Mouse (Mus musculus): ENCODE results near the gene Mmab. TPM values are rescaled to one million over a fixed set of nuclear protein-coding genes. Genes with fewer than 3 reads are reported as not detected.
A peak's percentile ranks its signal among the peaks of the same experiment; 100 is the strongest.

Mmab gene
- polyA plus RNA-seq (2016; fragmentation: Nextera tagmentation; extraction: Ambion mirVana), result 38.1 and 38.5 TPM in 2 replicates

DNA sequence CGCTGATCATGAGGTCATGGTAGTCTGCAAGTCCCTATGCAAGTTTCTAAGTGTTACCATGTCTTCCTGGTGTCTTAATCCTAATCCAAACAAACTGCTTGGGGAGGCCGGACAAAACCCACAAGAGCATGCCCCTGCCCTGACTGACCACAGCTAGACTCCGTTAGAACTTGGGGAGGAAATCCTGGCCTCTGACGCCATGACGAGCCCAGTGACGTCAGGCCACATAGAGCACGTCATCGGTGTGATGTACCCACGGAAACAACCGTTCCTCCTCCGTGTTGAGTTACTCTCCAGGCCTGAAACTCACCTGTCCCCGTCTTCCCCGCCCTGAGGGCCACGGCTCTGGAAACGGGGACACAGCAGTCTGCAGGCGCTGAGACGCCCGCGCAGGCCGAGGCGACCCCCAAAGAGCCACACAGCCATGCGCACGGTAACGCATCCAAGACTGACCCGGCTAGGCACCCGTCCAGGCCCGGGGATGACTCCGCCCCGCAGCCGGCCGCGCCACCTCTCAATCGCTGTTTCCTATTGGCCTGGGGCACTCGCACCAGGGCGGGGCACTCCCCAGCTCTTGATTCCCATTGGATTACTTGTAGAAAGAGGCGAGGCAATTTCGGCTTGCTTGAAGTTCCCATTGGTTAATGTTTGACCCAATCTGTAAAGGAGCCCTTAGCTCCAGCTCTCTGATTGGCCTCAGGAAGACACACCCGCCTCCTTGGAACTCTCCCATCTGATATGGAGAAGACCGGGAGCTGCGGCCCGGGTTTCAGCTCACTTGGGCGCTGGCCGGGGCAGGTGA, at the start of gene Mmab, which contains the start of gene Mvk:
Mmab (minus strand) TSS at position 495 of the 802 bp plus-strand sequence.
Mvk (plus strand) TSS at position 704 of the 802 bp plus-strand sequence.
- Histone ChIP-seq H3K9ac (peak within 1 kb of the TSS; percentile 70), H3K9me3 (no peaks in the 10 kb centered on the region), H3K4me3 (peak within 1 kb of the TSS; percentile 80), H3K27me3 (no peaks in the 10 kb centered on the region), H3K4me1 (peaks cover 11% of the 10 kb centered on the region), H3K36me3 (peaks cover 24% of the 10 kb centered on the region), H3K27ac (peak within 1 kb of the TSS; percentile 67; the same call in 1 of the 2 replicates), H3K4me2 (replicated peaks) (peak within 1 kb of the TSS; percentile 72)
- WGBS, result 2% methylated on average over 43 of the region's 43 CpGs
- peak; percentile 96 for ATAC-seq (ENCODE audit: insufficient number of reproducible peaks, insufficient read depth, low FRiP score, low TSS enrichment)

DNA sequence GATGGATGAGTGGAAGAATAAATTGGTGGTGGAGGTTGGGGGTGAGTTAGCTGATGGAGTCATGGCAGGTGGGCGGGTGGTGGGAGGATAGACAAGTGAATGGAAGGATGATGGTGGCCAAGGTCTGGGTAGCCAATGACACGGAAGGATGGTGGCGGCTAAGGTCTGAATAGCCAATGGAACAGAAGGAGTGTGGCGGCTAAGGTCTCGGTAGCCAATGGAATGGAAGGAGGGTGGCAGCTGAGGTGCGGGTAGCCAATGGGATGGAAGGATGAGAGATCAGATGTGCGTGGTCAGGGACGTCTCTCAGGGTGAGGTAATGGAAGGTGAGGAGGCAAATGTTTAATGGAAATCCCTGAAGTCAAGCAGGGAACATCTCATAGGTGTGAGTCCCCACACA, 46.4 kb upstream of the Mmab start:
- no peak for ATAC-seq (ENCODE audit: insufficient number of reproducible peaks, insufficient read depth, low FRiP score, low TSS enrichment)
- H3K27me3 ChIP-seq, result no peaks in the 10 kb centered on the region
- H3K4me2 ChIP-seq (replicated peaks), result no peak overlapping the region
- WGBS, result 95% methylated on average over 8 of the region's 8 CpGs
- H3K36me3 ChIP-seq, result no peaks in the 10 kb centered on the region
- no peaks in the 10 kb centered on the region for H3K9me3 ChIP-seq
- H3K27ac ChIP-seq, result no peak overlapping the region
- no peak overlapping the region for H3K9ac ChIP-seq
- no peaks in the 10 kb centered on the region for H3K4me1 ChIP-seq
- H3K4me3 ChIP-seq, result no peak overlapping the region

- H3K9me3 ChIP-seq, result no peaks in the 10 kb centered on the region
- ATAC-seq (ENCODE audit: insufficient number of reproducible peaks, insufficient read depth, low FRiP score, low TSS enrichment), result no peak
- no peaks in the 10 kb centered on the region for H3K27me3 ChIP-seq
- no peak overlapping the region for H3K27ac ChIP-seq
- H3K36me3 ChIP-seq, result no peaks in the 10 kb centered on the region
- H3K4me2 ChIP-seq (replicated peaks), result no peak overlapping the region
- no peak overlapping the region for H3K9ac ChIP-seq
- WGBS, result 79% methylated on average over 6 of the region's 6 CpGs
- H3K4me3 ChIP-seq, result no peak overlapping the region
- no peaks in the 10 kb centered on the region for H3K4me1 ChIP-seq
These were observed 45.7 kb upstream of the Mmab start for GRCm38 (mm10) chr5:114489570-114489969.

DNA sequence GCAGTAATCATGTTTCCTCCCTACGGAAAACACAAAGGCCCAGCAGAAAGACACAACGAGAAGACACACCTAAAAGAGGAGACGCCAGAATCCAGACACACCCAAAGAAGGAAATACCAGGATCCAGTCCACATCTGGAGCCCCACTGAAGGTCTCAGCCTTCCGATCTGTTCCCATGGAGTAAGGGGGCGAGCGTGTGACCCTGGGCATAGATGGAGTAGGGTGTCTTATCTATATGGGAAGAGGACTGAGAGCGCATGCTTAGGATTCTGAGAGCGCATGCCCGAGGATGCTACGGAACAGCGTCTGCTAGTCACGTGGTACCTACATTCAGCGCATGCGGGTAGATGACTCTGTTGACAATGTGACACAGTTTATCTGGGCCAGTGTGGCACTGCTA, 41.8 kb upstream of the Mmab start:
- no peak for ATAC-seq (ENCODE audit: insufficient number of reproducible peaks, insufficient read depth, low FRiP score, low TSS enrichment)
- 88% methylated on average over 14 of the region's 14 CpGs for WGBS

GRCm38 (mm10) chr5:114482587-114483011, 38.7 kb upstream of the Mmab start:
- Histone ChIP-seq H3K9ac (no peak overlapping the region), H3K27ac (no peak overlapping the region), H3K4me2 (replicated peaks) (no peak overlapping the region), H3K4me1 (peaks cover 6% of the 10 kb centered on the region; the same call in 1 of the 2 replicates), H3K36me3 (no peaks in the 10 kb centered on the region), H3K9me3 (no peaks in the 10 kb centered on the region), H3K27me3 (no peaks in the 10 kb centered on the region), H3K4me3 (no peak overlapping the region)
- ATAC-seq (ENCODE audit: insufficient number of reproducible peaks, insufficient read depth, low FRiP score, low TSS enrichment), result 0 out of 2 replicates have a peak, but pooled peaks have one; percentile 56
- 22% methylated on average over 14 of the region's 14 CpGs for WGBS

More for the DNA sequence above, 41.8 kb upstream of the Mmab start:
- H3K4me2 ChIP-seq (replicated peaks), result no peak overlapping the region
- no peaks in the 10 kb centered on the region for H3K9me3 ChIP-seq
- peaks cover 6% of the 10 kb centered on the region; the same call in 1 of the 2 replicates for H3K4me1 ChIP-seq
- no peak overlapping the region for H3K9ac ChIP-seq
- no peak overlapping the region for H3K4me3 ChIP-seq
- no peak overlapping the region for H3K27ac ChIP-seq
- no peaks in the 10 kb centered on the region for H3K36me3 ChIP-seq
- H3K27me3 ChIP-seq, result no peaks in the 10 kb centered on the region

- ATAC-seq (ENCODE audit: insufficient number of reproducible peaks, insufficient read depth, low FRiP score, low TSS enrichment), result no peak
- WGBS, result 76% methylated on average over 12 of the region's 12 CpGs
- no peaks in the 10 kb centered on the region for H3K27me3 ChIP-seq
- no peak overlapping the region for H3K4me3 ChIP-seq
- no peaks in the 10 kb centered on the region for H3K36me3 ChIP-seq
- peaks cover 9% of the 10 kb centered on the region; the same call in 1 of the 2 replicates for H3K4me1 ChIP-seq
- H3K27ac ChIP-seq, result no peak overlapping the region
- H3K4me2 ChIP-seq (replicated peaks), result no peak overlapping the region
- no peak overlapping the region for H3K9ac ChIP-seq
- H3K9me3 ChIP-seq, result no peaks in the 10 kb centered on the region
These were observed 34.4 kb upstream of the Mmab start for GRCm38 (mm10) chr5:114478267-114478666.

GRCm38 (mm10) chr5:114474741-114475491, 31.1 kb upstream of the Mmab start:
- H3K9me3 ChIP-seq, result peaks cover 5% of the 10 kb centered on the region; the same call in 1 of the 2 replicates
- H3K36me3 ChIP-seq, result no peaks in the 10 kb centered on the region
- no peak for ATAC-seq (ENCODE audit: insufficient number of reproducible peaks, insufficient read depth, low FRiP score, low TSS enrichment)
- H3K27me3 ChIP-seq, result no peaks in the 10 kb centered on the region
- no peak overlapping the region for H3K4me2 ChIP-seq (replicated peaks)
- 43% methylated on average over 35 of the region's 35 CpGs for WGBS
- no peak overlapping the region for H3K9ac ChIP-seq
- 0 out of 2 replicates have a peak, but pooled peaks cover 3% of the 10 kb centered on the region for H3K4me1 ChIP-seq
- H3K4me3 ChIP-seq, result no peak overlapping the region
- H3K27ac ChIP-seq, result no peak overlapping the region

DNA sequence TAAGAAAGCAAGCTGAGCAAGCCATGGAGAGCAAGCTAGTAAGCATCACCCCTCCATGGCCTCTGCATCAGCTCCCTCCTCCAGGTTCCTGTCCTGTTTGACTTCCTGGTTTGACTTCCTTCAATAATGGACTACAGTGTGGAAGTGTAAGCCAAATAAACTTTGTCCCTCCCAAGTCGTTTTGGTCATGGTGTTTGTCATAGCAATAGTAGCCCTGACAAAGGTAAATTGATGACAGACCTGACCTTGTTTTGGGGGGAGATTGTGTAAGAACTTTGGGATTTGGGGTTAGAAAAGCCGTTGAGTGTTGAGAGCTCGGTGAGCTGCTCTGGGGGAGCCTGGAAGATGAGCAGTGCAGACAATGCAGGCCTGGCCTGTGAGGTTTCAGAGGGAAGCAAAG, 26.5 kb upstream of the Mmab start:
- no peak overlapping the region for H3K9ac ChIP-seq
- H3K36me3 ChIP-seq, result no peaks in the 10 kb centered on the region
- no peak overlapping the region for H3K4me3 ChIP-seq
- WGBS, result 68% methylated on average over 3 of the region's 3 CpGs
- no peaks in the 10 kb centered on the region for H3K27me3 ChIP-seq
- ATAC-seq (ENCODE audit: insufficient number of reproducible peaks, insufficient read depth, low FRiP score, low TSS enrichment), result no peak
- peaks cover 29% of the 10 kb centered on the region for H3K4me1 ChIP-seq
- H3K9me3 ChIP-seq, result peaks cover 5% of the 10 kb centered on the region; the same call in 1 of the 2 replicates
- no peak overlapping the region for H3K27ac ChIP-seq
- H3K4me2 ChIP-seq (replicated peaks), result no peak overlapping the region

GRCm38 (mm10) chr5:114468007-114468406, 24.1 kb upstream of the Mmab start:
- 60% methylated on average over 4 of the region's 4 CpGs for WGBS
- H3K9ac ChIP-seq, result peak overlapping the region; percentile 38; the same call in 1 of the 2 replicates
- ATAC-seq (ENCODE audit: insufficient number of reproducible peaks, insufficient read depth, low FRiP score, low TSS enrichment), result no peak
- peak overlapping the region; percentile 52 for H3K4me2 ChIP-seq (replicated peaks)
- H3K9me3 ChIP-seq, result peaks cover 5% of the 10 kb centered on the region; the same call in 1 of the 2 replicates
- H3K27ac ChIP-seq, result peak overlapping the region; percentile 81
- peaks cover 26% of the 10 kb centered on the region for H3K4me1 ChIP-seq
- no peaks in the 10 kb centered on the region for H3K36me3 ChIP-seq
- no peak overlapping the region for H3K4me3 ChIP-seq
- H3K27me3 ChIP-seq, result no peaks in the 10 kb centered on the region

GRCm38 (mm10) chr5:114467430-114467829, 23.6 kb upstream of the Mmab start:
- Histone ChIP-seq H3K4me2 (replicated peaks) (peak overlapping the region; percentile 52), H3K4me1 (peaks cover 26% of the 10 kb centered on the region), H3K9me3 (peaks cover 5% of the 10 kb centered on the region; the same call in 1 of the 2 replicates), H3K9ac (peak overlapping the region; percentile 38; the same call in 1 of the 2 replicates), H3K36me3 (no peaks in the 10 kb centered on the region), H3K27ac (peak overlapping the region; percentile 81), H3K4me3 (peak overlapping the region; percentile 25), H3K27me3 (no peaks in the 10 kb centered on the region)
- under 1% methylated on average over 11 of the region's 13 CpGs for WGBS
- peak; percentile 82 for ATAC-seq (ENCODE audit: insufficient number of reproducible peaks, insufficient read depth, low FRiP score, low TSS enrichment)

GRCm38 (mm10) chr5:114467019-114467418, 23.2 kb upstream of the Mmab start:
- Histone ChIP-seq H3K36me3 (no peaks in the 10 kb centered on the region), H3K4me2 (replicated peaks) (peak overlapping the region; percentile 52), H3K27ac (peak overlapping the region; percentile 81; the same call in 1 of the 2 replicates), H3K4me1 (peaks cover 26% of the 10 kb centered on the region), H3K9ac (peak overlapping the region; percentile 38; the same call in 1 of the 2 replicates), H3K4me3 (peak overlapping the region; percentile 25), H3K27me3 (no peaks in the 10 kb centered on the region), H3K9me3 (peaks cover 3% of the 10 kb centered on the region; the same call in 1 of the 2 replicates)
- WGBS, result 1% methylated on average over 11 of the region's 11 CpGs
- ATAC-seq (ENCODE audit: insufficient number of reproducible peaks, insufficient read depth, low FRiP score, low TSS enrichment), result no peak; the same call in 1 of the 2 replicates
